Mouse (Mus musculus) cerebral cortex, adult 2 months (tissue): Measurements from ENCODE around the gene Foxj1.

ENCODE experiments used
- WGBS: fragments of 180-500 bp; shearing (Covaris S2); methylation state at CpG from one replicate; pipeline ENCODE4 v1.1.7; 2018; 5-methylcytosine and 5-hydroxymethylcytosine counted together

Gene Foxj1

GRCm38 (mm10) chr11:116335244-116336036, at the start of gene Foxj1:
Foxj1 (minus strand) TSS chr11:116335399.
- under 1% methylated on average over 61 of the region's 61 CpGs for WGBS

GRCm38 (mm10) chr11:116384171-116384570, 49.0 kb upstream of the Foxj1 start:
- WGBS = 78% methylated on average over 11 of the region's 11 CpGs

GRCm38 (mm10) chr11:116383070-116383469, 47.9 kb upstream of the Foxj1 start:
- 83% methylated on average over 5 of the region's 5 CpGs for WGBS

GRCm38 (mm10) chr11:116380767-116381166, 45.6 kb upstream of the Foxj1 start:
- 85% methylated on average over 7 of the region's 7 CpGs for WGBS

- WGBS = 69% methylated on average over 6 of the region's 6 CpGs
Observed at GRCm38 (mm10) chr11:116379530-116379929, 44.3 kb upstream of the Foxj1 start.

- WGBS = 66% methylated on average over 7 of the region's 7 CpGs
Observed at GRCm38 (mm10) chr11:116376945-116377661, 41.9 kb upstream of the Foxj1 start.

- 92% methylated on average over 4 of the region's 4 CpGs for WGBS
Observed at GRCm38 (mm10) chr11:116371894-116372450, 36.8 kb upstream of the Foxj1 start.

- WGBS = 68% methylated on average over 5 of the region's 5 CpGs
Observed at GRCm38 (mm10) chr11:116369633-116370032, 34.4 kb upstream of the Foxj1 start.

- WGBS = 87% methylated on average over 14 of the region's 14 CpGs
Observed at GRCm38 (mm10) chr11:116369051-116369450, 33.9 kb upstream of the Foxj1 start.

GRCm38 (mm10) chr11:116368116-116368515, 32.9 kb upstream of the Foxj1 start:
- WGBS = 29% methylated on average over 9 of the region's 9 CpGs

- 81% methylated on average over 1 of the region's 1 CpGs for WGBS
Observed at GRCm38 (mm10) chr11:116366647-116367046, 31.4 kb upstream of the Foxj1 start.

- WGBS = 95% methylated on average over 2 of the region's 2 CpGs
Observed at GRCm38 (mm10) chr11:116366124-116366523, 30.9 kb upstream of the Foxj1 start.

- 74% methylated on average over 13 of the region's 13 CpGs for WGBS
Observed at GRCm38 (mm10) chr11:116365432-116365831, 30.2 kb upstream of the Foxj1 start.

GRCm38 (mm10) chr11:116362015-116362414, 26.8 kb upstream of the Foxj1 start:
- WGBS = 71% methylated on average over 11 of the region's 11 CpGs

GRCm38 (mm10) chr11:116360915-116361314, 25.7 kb upstream of the Foxj1 start:
- WGBS = 97% methylated on average over 5 of the region's 5 CpGs

- 71% methylated on average over 12 of the region's 12 CpGs for WGBS
Observed at GRCm38 (mm10) chr11:116359652-116360051, 24.5 kb upstream of the Foxj1 start.

- WGBS = 69% methylated on average over 15 of the region's 15 CpGs
Observed at GRCm38 (mm10) chr11:116358926-116359637, 23.9 kb upstream of the Foxj1 start.

- 54% methylated on average over 17 of the region's 17 CpGs for WGBS
Observed at GRCm38 (mm10) chr11:116354521-116354920, 19.3 kb upstream of the Foxj1 start.

- WGBS = 91% methylated on average over 8 of the region's 8 CpGs
Observed at GRCm38 (mm10) chr11:116353535-116353934, 18.3 kb upstream of the Foxj1 start.

- 89% methylated on average over 5 of the region's 5 CpGs for WGBS
Observed at GRCm38 (mm10) chr11:116351294-116351693, 16.1 kb upstream of the Foxj1 start.

GRCm38 (mm10) chr11:116347955-116348354, 12.8 kb upstream of the Foxj1 start:
- WGBS = 80% methylated on average over 5 of the region's 5 CpGs

GRCm38 (mm10) chr11:116347012-116347411, 11.8 kb upstream of the Foxj1 start:
- WGBS = 79% methylated on average over 7 of the region's 7 CpGs
